Mouse (Mus musculus) large intestine, adult 2 months (tissue): ENCODE data around the gene Vma21-ps. TPM values are rescaled to one million over a fixed set of nuclear protein-coding genes. Genes with fewer than 3 reads are reported as not detected.
"Not testable (repeated sequence)": the region's sequence is repeated elsewhere in the genome, so short reads cannot be mapped to it uniquely, and the experiment has no call there.

ENCODE experiments used
- DNase-seq: peaks from one replicate; pipeline ENCODE4 v3.0.0-alpha.2; 2012; ENCODE audit warnings: low read depth, low spot score
- WGBS: fragments of 180-500 bp; shearing (Covaris S2); methylation state at CpG from one replicate; pipeline ENCODE4 v1.1.7; 2018; 5-methylcytosine and 5-hydroxymethylcytosine counted together
- polyA plus RNA-seq: library from polyadenylated mRNA; depleted of rRNA; stranded (reverse); fragments of >200 nt; gene quantifications from 2 replicates; pipeline ENCODE4 v1.2.3, GENCODE M21; 2012; rRNA removed

Vma21-ps gene
- polyA plus RNA-seq, result 0.97 TPM in 1 of 2 replicates, not detected in the other

DNA sequence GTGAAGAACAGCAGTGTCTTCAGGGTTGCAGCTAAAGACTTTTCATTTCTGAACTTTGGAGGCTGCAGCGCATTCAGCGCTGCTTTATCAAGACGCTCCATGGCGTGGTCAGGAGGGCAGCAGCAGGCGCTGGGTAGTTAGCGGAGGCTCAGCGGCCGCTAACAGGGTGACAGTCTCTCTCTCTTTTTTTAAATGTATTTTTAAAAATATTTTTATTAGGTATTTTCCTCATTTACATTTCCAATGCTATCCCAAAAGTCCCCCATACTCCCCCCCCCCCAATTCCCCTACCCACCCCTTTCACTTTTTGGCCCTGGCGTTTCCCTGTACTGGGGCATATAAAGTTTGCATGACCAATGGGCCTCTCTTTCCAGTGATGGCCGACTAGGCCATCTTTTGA lies at the start of gene Vma21-ps:
Gene Vma21-ps, minus strand, starts transcription at position 101 of the 400 bp plus-strand sequence.
- WGBS, result 96% methylated on average over 10 of the region's 10 CpGs
- not testable (repeated sequence) for DNase-seq

DNA sequence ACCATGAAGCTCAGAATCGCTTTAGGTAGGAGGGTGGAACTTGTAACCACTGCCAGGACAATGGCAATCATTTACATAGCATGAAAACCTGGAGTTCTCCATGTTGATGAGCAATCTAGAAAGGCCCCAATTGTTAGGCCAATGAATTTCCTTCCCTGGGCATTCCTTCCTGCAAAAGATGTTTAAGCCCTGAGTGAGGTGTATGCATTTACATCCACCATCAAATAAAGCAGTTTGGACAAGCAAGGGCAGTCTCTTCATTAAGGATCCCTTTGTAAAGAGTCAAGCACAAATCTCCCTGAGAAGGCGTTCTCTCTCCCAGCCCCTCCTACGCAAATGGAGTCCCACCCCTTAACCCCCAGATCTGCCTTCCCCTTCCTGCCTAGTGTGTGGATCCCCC lies 46.0 kb upstream of the Vma21-ps start:
- WGBS, result 91% methylated on average over 3 of the region's 3 CpGs
- DNase-seq, result no peak

DNA sequence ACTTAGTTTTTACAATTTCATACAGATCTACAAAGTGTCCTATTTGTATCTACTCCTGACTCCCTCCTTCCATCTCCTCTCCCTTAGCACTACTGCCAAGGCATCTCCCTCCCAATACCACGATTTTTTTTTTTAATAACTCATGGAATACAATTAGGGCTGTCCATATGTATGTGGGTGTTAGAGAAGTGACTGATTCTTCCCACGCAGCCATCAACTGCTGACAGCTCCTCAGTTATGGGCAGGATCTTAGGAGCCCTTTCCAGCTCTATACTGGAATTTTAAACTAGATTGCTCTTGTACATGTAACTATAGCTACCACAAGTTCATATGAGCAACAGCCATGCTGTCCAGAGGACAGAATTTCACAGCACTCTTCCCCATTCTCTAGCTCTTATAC lies 33.6 kb upstream of the Vma21-ps start:
- WGBS, result 65% methylated on average over 2 of the region's 2 CpGs
- no peak for DNase-seq

DNA sequence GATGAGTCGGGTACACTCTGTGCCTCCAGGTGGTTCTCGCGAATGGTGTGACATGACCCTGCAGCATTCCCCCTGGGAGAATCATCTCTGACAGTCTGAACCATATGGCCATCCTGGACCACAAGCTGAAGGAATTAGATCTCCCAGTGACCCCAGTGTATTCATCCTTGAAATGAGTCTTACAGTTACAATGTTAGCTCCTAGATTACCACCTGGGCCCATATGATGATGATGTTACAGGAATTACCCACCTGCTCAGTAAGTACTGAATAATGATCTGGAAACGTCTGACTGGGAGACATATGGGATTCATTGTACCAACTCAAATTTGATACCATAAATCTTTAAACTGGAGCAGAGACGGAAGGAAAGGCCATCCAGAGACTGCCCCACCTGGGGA lies 29.4 kb upstream of the Vma21-ps start:
- 79% methylated on average over 5 of the region's 5 CpGs for WGBS

DNA sequence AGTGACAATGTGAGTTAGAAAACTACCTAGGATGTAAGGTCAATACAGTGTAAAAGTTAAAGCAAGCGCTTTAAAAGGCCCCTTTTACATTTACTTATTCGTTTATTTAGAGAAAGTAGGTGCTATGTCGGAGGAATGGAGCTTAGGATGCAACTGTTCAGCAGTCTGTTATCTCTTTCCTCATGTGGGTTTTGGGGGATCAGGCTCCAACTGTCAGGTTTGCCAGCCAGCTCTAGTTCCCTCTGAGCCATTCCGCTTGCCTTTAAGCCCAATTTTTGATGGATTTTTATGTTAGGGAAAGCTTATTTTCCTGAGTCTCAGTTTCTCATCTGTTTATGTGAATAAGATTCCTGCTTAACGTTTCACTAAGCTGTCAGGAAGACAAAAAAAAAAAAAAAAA lies 22.3 kb upstream of the Vma21-ps start:
- 77% methylated on average over 5 of the region's 5 CpGs for WGBS
- no peak for DNase-seq

More for the DNA sequence above, 29.4 kb upstream of the Vma21-ps start:
- no peak for DNase-seq

DNA sequence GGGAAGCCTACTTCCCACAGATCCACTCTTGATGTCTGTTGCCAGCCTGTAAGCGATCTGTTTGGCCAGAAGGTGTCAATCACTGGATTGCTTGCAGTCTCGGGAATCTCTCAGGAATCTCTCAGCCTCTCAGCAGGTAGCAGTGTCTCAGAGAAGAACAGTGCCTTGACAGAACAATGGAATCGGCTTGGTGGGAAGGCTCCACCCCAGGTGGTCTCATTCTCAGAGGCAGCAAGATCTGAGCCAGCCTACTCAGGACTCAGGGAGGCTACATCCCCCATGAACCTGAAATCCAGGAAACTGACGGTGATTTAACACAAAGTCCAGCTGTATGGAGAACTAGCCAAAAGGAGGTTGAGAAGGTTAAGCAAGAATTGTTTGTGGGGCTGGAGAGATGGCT lies 20.5 kb upstream of the Vma21-ps start:
- no peak for DNase-seq
- WGBS, result 19% methylated on average over 4 of the region's 4 CpGs

DNA sequence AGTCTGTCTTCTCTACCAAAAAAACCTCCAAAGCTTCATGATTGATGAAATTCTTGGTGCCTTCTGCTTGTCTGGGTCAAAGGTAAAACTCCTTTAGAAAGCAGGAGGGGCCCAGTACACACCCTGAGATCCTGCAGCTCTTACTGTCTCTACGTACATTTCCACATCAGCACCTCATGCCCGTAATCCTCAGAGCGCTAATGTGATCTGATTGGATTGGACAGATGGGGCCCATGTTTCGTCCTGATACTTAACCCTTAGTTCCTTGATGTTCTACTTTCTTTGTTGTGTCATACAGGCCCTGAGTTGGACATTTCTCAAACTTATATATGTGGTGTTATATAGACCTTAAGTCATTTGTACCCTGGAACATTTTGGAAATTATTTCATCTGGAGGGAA lies 9.6 kb downstream of the Vma21-ps start:
- WGBS, result 94% methylated on average over 4 of the region's 4 CpGs
- no peak for DNase-seq

DNA sequence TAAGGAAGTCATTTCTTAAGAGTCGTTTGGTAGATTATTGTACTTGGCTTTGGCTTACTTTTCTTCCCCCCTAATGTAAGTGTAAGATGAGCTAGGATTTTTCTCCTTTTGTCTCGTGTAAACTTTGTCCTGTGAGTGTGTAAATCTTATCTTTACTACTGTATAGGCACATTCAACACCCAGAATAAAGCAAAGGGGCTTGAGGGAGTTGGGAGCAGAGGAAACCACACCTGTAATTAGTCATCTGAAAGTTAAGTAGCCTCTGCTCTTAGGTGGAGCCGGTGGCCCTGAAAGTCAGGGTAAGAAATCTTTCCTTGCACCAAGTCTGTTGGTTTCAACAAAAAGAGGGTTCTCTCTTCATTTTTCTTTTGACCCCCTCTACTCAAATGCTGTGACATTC lies 23.6 kb downstream of the Vma21-ps start:
- WGBS, result 39% methylated on average over 3 of the region's 3 CpGs
- DNase-seq, result no peak

DNA sequence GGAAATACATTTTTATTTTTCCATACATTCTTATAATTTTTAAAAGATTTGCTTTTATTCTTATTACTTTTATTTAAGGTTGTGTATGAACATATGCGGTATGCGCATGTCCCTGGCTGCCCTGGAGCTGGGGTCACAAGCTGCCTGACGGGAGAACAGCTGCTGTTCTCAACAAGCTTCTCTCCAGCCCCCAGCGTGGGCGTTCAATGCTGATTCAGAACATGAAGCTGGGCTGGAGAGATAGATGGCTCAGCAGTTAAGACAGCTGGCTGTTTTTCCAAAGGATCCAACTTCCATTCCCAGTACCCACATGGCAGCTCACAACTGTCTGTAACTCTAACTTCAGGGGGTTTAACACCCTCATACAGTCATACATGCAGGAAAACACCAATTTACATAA lies 35.7 kb downstream of the Vma21-ps start:
- 92% methylated on average over 5 of the region's 5 CpGs for WGBS
- no peak for DNase-seq

DNA sequence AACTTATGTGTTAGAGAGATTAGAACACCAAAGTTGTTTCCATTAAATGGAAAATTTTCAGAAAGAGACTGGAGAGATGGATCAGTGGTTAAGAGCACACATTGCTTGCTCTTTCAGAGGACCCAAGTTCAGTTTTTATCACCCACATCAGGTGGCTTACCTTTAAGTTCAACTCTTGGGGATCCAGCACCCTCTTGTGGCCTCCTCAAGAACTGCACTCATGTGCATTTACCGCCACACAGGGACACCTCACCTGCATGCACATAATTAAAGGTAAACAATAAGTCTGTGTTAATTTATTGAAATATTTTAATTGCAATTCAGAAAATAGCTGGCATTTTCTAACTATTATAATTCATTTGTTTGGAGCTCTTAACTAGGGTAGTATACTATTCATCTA lies 37.3 kb downstream of the Vma21-ps start:
- WGBS, result 96% methylated on average over 1 of the region's 1 CpGs
- DNase-seq, result no peak

Other genes starting within 250 kb of the Vma21-ps start
- gene Smc2, start 58.0 kb downstream of the Vma21-ps start, polyA plus RNA-seq, result 2.8 and 4.2 TPM in 2 replicates
- not detected in 2 replicates for gene Toporsl, start 99.0 kb upstream of the Vma21-ps start, polyA plus RNA-seq